Mouse (Mus musculus): ENCODE results near the gene Il17rd. TPM values are rescaled to one million over a fixed set of nuclear protein-coding genes. Genes with fewer than 3 reads are reported as not detected.

The Il17rd gene
- polyA plus RNA-seq, 1 experiment from 2014 or later, result 2.1 TPM

DNA sequence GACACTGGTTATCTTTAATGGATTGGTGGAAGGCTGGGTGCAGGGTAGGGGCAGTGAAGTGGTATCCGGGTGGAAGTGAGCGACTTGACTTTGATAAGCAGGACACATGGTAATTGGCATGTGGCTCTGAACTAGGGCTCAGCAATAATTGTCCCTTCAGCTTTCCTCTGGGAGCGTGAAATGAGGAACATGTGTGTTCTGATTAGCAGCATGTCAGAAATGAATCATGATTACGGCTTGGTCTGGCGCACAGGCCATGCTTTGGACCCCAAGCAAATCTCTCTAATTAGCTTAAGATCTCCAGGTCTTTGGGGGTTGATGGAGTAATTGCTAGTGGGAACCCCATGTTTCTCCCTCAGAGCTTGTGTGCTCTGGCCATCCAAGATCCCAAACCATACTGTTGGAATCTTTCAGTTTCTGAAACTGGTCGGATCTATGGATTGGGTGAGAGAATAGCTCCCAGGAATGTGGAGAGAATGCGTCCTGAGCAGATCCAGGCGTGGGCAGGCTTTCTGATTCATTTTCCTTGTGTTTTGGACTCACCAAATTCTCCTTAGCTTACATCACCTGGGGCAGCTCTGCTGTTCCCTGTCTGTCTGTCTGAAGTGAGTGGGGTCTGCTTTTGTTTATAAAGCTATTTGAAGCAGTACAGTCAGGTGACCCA lies 30.8 kb downstream of the Il17rd start:
- H3K4me1 ChIP-seq (ENCODE audit: control insufficient read depth, insufficient read depth, low read length), result peaks cover 60% of the 10 kb centered on the region
- 30% methylated on average over 8 of the region's 8 CpGs for WGBS (ENCODE audit: insufficient replicate concordance)
- no peak overlapping the region for H3K4me3 ChIP-seq (ENCODE audit: low read depth, low read length)
- H3K27me3 ChIP-seq (ENCODE audit: control insufficient read depth, insufficient read depth, low read length), result no peaks in the 10 kb centered on the region
- ATAC-seq (replicated peaks; ENCODE audit: insufficient number of reproducible peaks, low FRiP score, low TSS enrichment), result no peak
- no peak overlapping the region for H3K9ac ChIP-seq (ENCODE audit: low read depth, low read length)
- H3K36me3 ChIP-seq (ENCODE audit: control insufficient read depth, insufficient read depth, low read length), result no peaks in the 10 kb centered on the region
- no peak overlapping the region; the same call in 1 of the 2 replicates for H3K4me2 ChIP-seq
- peak overlapping the region; percentile 42 for H3K27ac ChIP-seq (ENCODE audit: low read depth, low read length)
- H3K9me3 ChIP-seq (replicated peaks; ENCODE audit: control insufficient read depth, low read length), result no peaks in the 10 kb centered on the region

DNA sequence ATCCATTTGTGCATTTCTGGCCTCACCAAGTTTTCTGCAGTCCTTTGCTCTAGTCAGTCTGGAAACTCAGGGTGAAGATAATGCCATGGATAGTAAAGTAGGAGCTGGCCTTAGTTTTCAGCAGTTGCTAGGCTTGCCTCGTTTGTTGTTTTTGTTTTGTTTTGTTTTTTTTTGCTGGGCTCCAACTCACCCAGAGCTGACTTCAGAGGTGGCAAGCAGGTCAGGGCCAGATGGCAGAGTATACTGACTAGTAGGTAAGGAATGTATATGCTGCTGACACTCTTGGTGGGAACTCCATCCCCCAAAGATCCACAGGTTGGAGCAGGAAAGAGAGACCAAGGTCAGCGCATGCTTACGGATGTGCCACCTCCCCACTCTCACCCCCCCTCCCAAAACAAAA lies 31.4 kb downstream of the Il17rd start:
- Histone ChIP-seq H3K4me1 (ENCODE audit: control insufficient read depth, insufficient read depth, low read length) (peaks cover 63% of the 10 kb centered on the region), H3K27me3 (ENCODE audit: control insufficient read depth, insufficient read depth, low read length) (no peaks in the 10 kb centered on the region), H3K9me3 (replicated peaks; ENCODE audit: control insufficient read depth, low read length) (no peaks in the 10 kb centered on the region), H3K9ac (ENCODE audit: low read depth, low read length) (no peak overlapping the region), H3K36me3 (ENCODE audit: control insufficient read depth, insufficient read depth, low read length) (no peaks in the 10 kb centered on the region), H3K27ac (ENCODE audit: low read depth, low read length) (peak overlapping the region; percentile 42), H3K4me2 (no peak overlapping the region; the same call in 1 of the 2 replicates), H3K4me3 (ENCODE audit: low read depth, low read length) (no peak overlapping the region)
- WGBS (ENCODE audit: insufficient replicate concordance), result 24% methylated on average over 3 of the region's 3 CpGs
- no peak for ATAC-seq (replicated peaks; ENCODE audit: insufficient number of reproducible peaks, low FRiP score, low TSS enrichment)

DNA sequence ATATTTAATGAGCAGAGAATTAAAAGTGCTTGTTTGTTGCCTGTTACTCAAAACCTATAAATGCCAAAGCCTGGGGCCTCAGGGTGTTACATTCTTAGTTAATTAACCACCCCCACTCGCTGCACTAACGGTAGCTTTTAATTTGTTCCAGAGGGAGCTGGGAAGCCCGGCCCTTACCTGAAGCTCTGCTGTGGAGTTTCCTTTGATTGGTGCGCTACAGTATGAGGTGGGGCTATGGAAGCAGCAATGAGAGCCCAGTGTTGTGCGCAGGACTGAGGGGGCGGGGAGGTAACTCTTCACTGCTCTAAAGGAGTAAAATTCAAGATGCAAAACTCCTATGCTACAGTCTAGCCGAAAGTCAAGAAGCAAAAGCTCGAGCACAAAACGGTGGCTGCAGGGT lies 32.0 kb downstream of the Il17rd start:
- Histone ChIP-seq H3K36me3 (ENCODE audit: control insufficient read depth, insufficient read depth, low read length) (no peaks in the 10 kb centered on the region), H3K9me3 (replicated peaks; ENCODE audit: control insufficient read depth, low read length) (no peaks in the 10 kb centered on the region), H3K4me1 (ENCODE audit: control insufficient read depth, insufficient read depth, low read length) (peaks cover 65% of the 10 kb centered on the region), H3K27me3 (ENCODE audit: control insufficient read depth, insufficient read depth, low read length) (no peaks in the 10 kb centered on the region), H3K9ac (ENCODE audit: low read depth, low read length) (0 out of 2 replicates have a peak overlapping the region, but pooled peaks have one; percentile 11), H3K4me3 (ENCODE audit: low read depth, low read length) (no peak overlapping the region), H3K27ac (ENCODE audit: low read depth, low read length) (no peak overlapping the region), H3K4me2 (no peak overlapping the region)
- 27% methylated on average over 9 of the region's 9 CpGs for WGBS (ENCODE audit: insufficient replicate concordance)
- no peak for ATAC-seq (replicated peaks; ENCODE audit: insufficient number of reproducible peaks, low FRiP score, low TSS enrichment)

DNA sequence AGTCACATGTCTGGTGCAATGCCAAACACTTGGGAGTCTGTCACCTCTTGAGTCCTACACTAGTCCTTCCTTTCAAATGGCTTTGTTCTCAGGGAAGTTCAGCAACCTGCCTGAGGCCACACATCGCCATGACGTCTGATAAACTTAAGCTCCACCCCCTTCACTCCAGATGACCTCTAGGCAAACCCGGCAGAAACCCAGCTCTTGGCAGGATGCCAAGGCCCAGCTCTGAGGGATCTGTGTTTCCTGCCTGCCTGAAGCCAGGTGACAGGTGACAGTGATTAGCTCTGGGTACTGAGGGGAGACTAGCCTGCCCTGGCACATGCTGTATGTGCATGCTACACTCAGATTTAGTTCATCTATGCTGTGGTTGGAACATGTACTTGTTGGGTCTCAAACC lies 33.2 kb downstream of the Il17rd start:
- ATAC-seq (replicated peaks; ENCODE audit: insufficient number of reproducible peaks, low FRiP score, low TSS enrichment), result peak; percentile 48; the same call in 1 of the 2 replicates
- WGBS (ENCODE audit: insufficient replicate concordance), result 3% methylated on average over 3 of the region's 3 CpGs
- Histone ChIP-seq H3K36me3 (ENCODE audit: control insufficient read depth, insufficient read depth, low read length) (no peaks in the 10 kb centered on the region), H3K4me2 (peak overlapping the region; percentile 4; the same call in 1 of the 2 replicates), H3K9me3 (replicated peaks; ENCODE audit: control insufficient read depth, low read length) (no peaks in the 10 kb centered on the region), H3K27ac (ENCODE audit: low read depth, low read length) (peak overlapping the region; percentile 22; the same call in 1 of the 2 replicates), H3K4me1 (ENCODE audit: control insufficient read depth, insufficient read depth, low read length) (peaks cover 64% of the 10 kb centered on the region), H3K9ac (ENCODE audit: low read depth, low read length) (peak overlapping the region; percentile 22; the same call in 1 of the 2 replicates), H3K4me3 (ENCODE audit: low read depth, low read length) (no peak overlapping the region), H3K27me3 (ENCODE audit: control insufficient read depth, insufficient read depth, low read length) (no peaks in the 10 kb centered on the region)

DNA sequence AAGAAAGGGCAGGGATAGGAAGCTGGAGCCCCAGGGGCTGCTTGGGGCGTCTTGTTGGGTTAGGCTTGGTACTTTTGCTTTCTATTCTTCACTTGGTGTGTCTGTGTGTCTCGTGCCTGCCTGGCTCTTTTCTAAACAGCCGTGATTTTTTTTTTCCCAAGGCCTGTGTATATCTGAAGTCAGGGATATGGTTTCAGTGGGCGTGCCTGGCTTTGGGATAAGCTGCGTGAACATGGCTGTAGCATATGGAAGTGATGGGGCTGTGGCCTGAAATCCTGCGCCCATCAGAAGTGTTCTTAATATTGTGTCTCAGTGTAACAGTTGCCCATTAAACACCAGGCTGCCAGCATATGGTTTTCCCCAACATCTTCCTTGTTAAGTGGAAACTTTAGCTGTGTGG lies 36.3 kb downstream of the Il17rd start:
- H3K4me3 ChIP-seq (ENCODE audit: low read depth, low read length), result no peak overlapping the region
- peaks cover 61% of the 10 kb centered on the region for H3K4me1 ChIP-seq (ENCODE audit: control insufficient read depth, insufficient read depth, low read length)
- no peak for ATAC-seq (replicated peaks; ENCODE audit: insufficient number of reproducible peaks, low FRiP score, low TSS enrichment)
- H3K9me3 ChIP-seq (replicated peaks; ENCODE audit: control insufficient read depth, low read length), result no peaks in the 10 kb centered on the region
- no peak overlapping the region for H3K4me2 ChIP-seq
- H3K36me3 ChIP-seq (ENCODE audit: control insufficient read depth, insufficient read depth, low read length), result no peaks in the 10 kb centered on the region
- no peak overlapping the region for H3K27ac ChIP-seq (ENCODE audit: low read depth, low read length)
- WGBS (ENCODE audit: insufficient replicate concordance), result 60% methylated on average over 6 of the region's 6 CpGs
- no peaks in the 10 kb centered on the region for H3K27me3 ChIP-seq (ENCODE audit: control insufficient read depth, insufficient read depth, low read length)
- H3K9ac ChIP-seq (ENCODE audit: low read depth, low read length), result no peak overlapping the region

DNA sequence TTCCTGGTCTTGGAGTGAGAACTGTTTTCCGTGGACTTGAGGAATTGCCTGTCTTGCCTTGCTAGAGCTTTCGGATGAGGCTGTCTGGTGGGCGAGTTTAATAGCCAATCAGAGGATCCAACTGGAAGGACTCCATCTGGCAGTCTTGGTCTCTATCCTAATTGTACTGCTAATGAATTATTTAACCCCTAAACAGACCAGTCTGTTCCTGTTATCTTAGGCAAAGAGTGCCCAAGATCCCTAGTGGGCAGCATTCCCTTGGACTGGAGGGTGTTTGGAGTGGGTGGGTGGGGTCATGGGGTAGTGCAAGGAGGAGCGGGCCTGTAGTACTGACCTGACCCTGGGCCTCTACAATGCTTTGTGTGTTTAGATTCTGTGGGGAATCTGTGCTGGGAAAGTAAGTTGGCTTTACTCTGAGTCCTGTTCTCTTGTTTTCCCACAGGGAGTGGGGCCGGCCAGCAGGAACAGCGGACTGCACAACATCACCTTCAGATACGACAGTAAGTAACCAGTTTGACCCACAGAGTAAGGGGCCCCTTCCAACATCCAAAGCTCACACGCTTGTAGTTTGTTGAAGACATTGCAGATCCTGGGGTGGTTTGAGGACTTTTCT lies 37.3 kb downstream of the Il17rd start:
- H3K9me3 ChIP-seq (replicated peaks; ENCODE audit: control insufficient read depth, low read length), result no peaks in the 10 kb centered on the region
- peaks cover 52% of the 10 kb centered on the region for H3K4me1 ChIP-seq (ENCODE audit: control insufficient read depth, insufficient read depth, low read length)
- H3K4me2 ChIP-seq, result peak overlapping the region; percentile 32
- WGBS (ENCODE audit: insufficient replicate concordance), result 61% methylated on average over 8 of the region's 8 CpGs
- H3K27ac ChIP-seq (ENCODE audit: low read depth, low read length), result peak overlapping the region; percentile 87
- H3K36me3 ChIP-seq (ENCODE audit: control insufficient read depth, insufficient read depth, low read length), result no peaks in the 10 kb centered on the region
- H3K4me3 ChIP-seq (ENCODE audit: low read depth, low read length), result no peak overlapping the region
- no peaks in the 10 kb centered on the region for H3K27me3 ChIP-seq (ENCODE audit: control insufficient read depth, insufficient read depth, low read length)
- ATAC-seq (replicated peaks; ENCODE audit: insufficient number of reproducible peaks, low FRiP score, low TSS enrichment), result no peak; the same call in 1 of the 2 replicates
- 0 out of 2 replicates have a peak overlapping the region, but pooled peaks have one; percentile 46 for H3K9ac ChIP-seq (ENCODE audit: low read depth, low read length)

DNA sequence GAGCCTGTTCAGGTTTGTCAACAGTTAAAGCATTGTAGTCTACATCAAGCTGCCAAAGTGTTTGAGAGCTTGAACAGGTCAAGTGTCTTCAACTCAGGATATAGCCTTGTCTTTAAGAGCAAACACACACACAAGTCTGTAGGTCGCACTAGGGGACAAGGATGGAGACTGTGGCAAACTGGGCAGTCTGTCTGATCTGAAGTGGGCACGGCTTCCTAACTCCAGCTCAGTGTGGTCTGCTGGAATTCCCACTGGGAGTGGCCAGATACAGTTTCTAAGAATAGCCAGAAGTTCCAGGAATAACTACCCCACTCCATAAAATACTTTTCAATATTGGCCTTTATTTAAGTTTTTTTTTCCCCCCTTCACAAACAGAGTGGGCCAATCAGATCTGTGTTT lies 37.8 kb downstream of the Il17rd start:
- Histone ChIP-seq H3K27me3 (ENCODE audit: control insufficient read depth, insufficient read depth, low read length) (no peaks in the 10 kb centered on the region), H3K36me3 (ENCODE audit: control insufficient read depth, insufficient read depth, low read length) (no peaks in the 10 kb centered on the region), H3K4me1 (ENCODE audit: control insufficient read depth, insufficient read depth, low read length) (peaks cover 48% of the 10 kb centered on the region), H3K9me3 (replicated peaks; ENCODE audit: control insufficient read depth, low read length) (no peaks in the 10 kb centered on the region), H3K4me2 (peak overlapping the region; percentile 32), H3K4me3 (ENCODE audit: low read depth, low read length) (no peak overlapping the region), H3K9ac (ENCODE audit: low read depth, low read length) (0 out of 2 replicates have a peak overlapping the region, but pooled peaks have one; percentile 46), H3K27ac (ENCODE audit: low read depth, low read length) (peak overlapping the region; percentile 87)
- ATAC-seq (replicated peaks; ENCODE audit: insufficient number of reproducible peaks, low FRiP score, low TSS enrichment), result no peak
- WGBS (ENCODE audit: insufficient replicate concordance), result 23% methylated on average over 2 of the region's 2 CpGs

DNA sequence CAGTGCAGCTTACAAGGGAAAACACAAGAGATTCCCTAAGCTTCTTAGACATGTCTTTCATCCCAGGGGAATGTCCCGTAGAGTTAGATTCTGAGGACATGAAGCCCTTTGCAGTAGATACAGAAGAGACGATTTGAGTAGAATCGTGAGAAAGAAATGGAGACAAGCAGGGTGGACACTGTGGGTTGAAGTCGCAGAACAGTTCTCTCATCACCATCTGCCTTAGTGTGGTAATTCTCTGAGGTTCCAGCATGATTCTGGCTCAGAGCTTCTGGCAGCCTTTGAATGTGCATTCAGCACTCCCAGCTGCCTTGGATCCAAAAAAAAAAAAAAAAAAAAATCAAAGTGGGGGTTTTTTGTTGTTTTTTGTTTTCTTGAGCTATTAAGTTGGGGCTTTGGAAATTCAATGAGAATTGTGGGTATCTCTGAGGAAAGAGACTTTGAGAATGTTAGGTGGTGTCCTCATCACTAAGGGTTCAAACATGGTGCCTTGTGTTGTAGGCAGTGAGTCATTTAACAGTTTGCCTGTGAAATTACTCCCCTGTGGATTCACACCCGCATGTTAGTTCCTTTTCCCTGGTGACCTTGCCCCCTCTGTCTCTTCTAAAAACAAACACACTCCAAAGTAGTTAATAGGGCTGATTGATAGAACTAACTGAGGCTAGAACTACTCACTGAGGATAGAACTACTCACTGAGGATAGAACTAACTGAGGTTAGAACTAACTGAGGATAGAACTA lies 43.0 kb downstream of the Il17rd start:
- no peak for ATAC-seq (replicated peaks; ENCODE audit: insufficient number of reproducible peaks, low FRiP score, low TSS enrichment)
- Histone ChIP-seq H3K9me3 (replicated peaks; ENCODE audit: control insufficient read depth, low read length) (no peaks in the 10 kb centered on the region), H3K36me3 (ENCODE audit: control insufficient read depth, insufficient read depth, low read length) (no peaks in the 10 kb centered on the region), H3K27me3 (ENCODE audit: control insufficient read depth, insufficient read depth, low read length) (no peaks in the 10 kb centered on the region), H3K4me3 (ENCODE audit: low read depth, low read length) (no peak overlapping the region), H3K4me1 (ENCODE audit: control insufficient read depth, insufficient read depth, low read length) (peaks cover 8% of the 10 kb centered on the region), H3K27ac (ENCODE audit: low read depth, low read length) (no peak overlapping the region), H3K4me2 (no peak overlapping the region), H3K9ac (ENCODE audit: low read depth, low read length) (no peak overlapping the region)
- WGBS (ENCODE audit: insufficient replicate concordance), result 56% methylated on average over 5 of the region's 5 CpGs
